Mouse (Mus musculus) cerebellum, adult 11 months (tissue): ENCODE results near the gene Rab24.
A peak's percentile ranks its signal among the peaks of the same experiment; 100 is the strongest.

Experiments
- DNase-seq: peaks from one replicate; pipeline ENCODE4 v3.0.0; 2022

Rab24 gene

GRCm38 (mm10) chr13:55321434-55322129 lies at the start of gene Rab24:
TSS of gene Rab24 (minus strand) at chr13:55321946.
- DNase-seq, result peak; percentile 83

- DNase-seq, result no peak
These were observed 49.4 kb upstream of the Rab24 start for GRCm38 (mm10) chr13:55371007-55371681.

- no peak for DNase-seq
These were observed 48.5 kb upstream of the Rab24 start for GRCm38 (mm10) chr13:55370234-55370633.

GRCm38 (mm10) chr13:55369531-55370114 lies 47.9 kb upstream of the Rab24 start, which contains the start of gene Rgs14:
TSS of gene Rgs14 (plus strand) at chr13:55369732.
- DNase-seq, result no peak

GRCm38 (mm10) chr13:55368401-55368800 lies 46.7 kb upstream of the Rab24 start:
- DNase-seq, result no peak

- DNase-seq, result peak; percentile 93
These were observed 40.8 kb upstream of the Rab24 start, which contains the start of gene Lman2 for GRCm38 (mm10) chr13:55362453-55363060. TSS of gene Lman2 (minus strand) at chr13:55362783.

GRCm38 (mm10) chr13:55361974-55362452 lies 40.3 kb upstream of the Rab24 start:
- DNase-seq, result peak; percentile 38

GRCm38 (mm10) chr13:55361145-55361544 lies 39.4 kb upstream of the Rab24 start:
- DNase-seq, result no peak

GRCm38 (mm10) chr13:55346745-55347144 lies 25.0 kb upstream of the Rab24 start:
- DNase-seq, result no peak

- DNase-seq, result no peak
These were observed 22.5 kb upstream of the Rab24 start for GRCm38 (mm10) chr13:55344286-55344685.

- no peak for DNase-seq
These were observed 20.7 kb upstream of the Rab24 start for GRCm38 (mm10) chr13:55342469-55342868.

- DNase-seq, result no peak
These were observed 17.5 kb upstream of the Rab24 start for GRCm38 (mm10) chr13:55339259-55339658.

- DNase-seq, result no peak
These were observed 16.6 kb upstream of the Rab24 start for GRCm38 (mm10) chr13:55338131-55339054.

- DNase-seq, result no peak
These were observed 15.7 kb upstream of the Rab24 start for GRCm38 (mm10) chr13:55337341-55337975.

- DNase-seq, result no peak
These were observed 14.0 kb upstream of the Rab24 start for GRCm38 (mm10) chr13:55335701-55336100.

- DNase-seq, result no peak
These were observed 10.6 kb upstream of the Rab24 start for GRCm38 (mm10) chr13:55332331-55332730.

- no peak for DNase-seq
These were observed 9.0 kb upstream of the Rab24 start for GRCm38 (mm10) chr13:55330567-55331400.

- DNase-seq, result peak; percentile 59
These were observed 8.2 kb upstream of the Rab24 start, which contains the start of gene Mxd3 for GRCm38 (mm10) chr13:55329683-55330566. TSS of gene Mxd3 (minus strand) at chr13:55329823.

GRCm38 (mm10) chr13:55329109-55329682 lies 7.5 kb upstream of the Rab24 start:
- no peak for DNase-seq
